Mouse (Mus musculus): ENCODE measurements around the gene Pqlc3.
"Not testable (repeated sequence)": the region's sequence is repeated elsewhere in the genome, so short reads cannot be mapped to it uniquely, and the experiment has no call there.

Gene Pqlc3

GRCm38 (mm10) chr12:16999739-17000497, at the start of gene Pqlc3:
Gene Pqlc3, minus strand, starts transcription at chr12:17000408.
- peak; percentile 91 for DNase-seq

GRCm38 (mm10) chr12:17049796-17050195, 49.6 kb upstream of the Pqlc3 start:
- DNase-seq: no peak

- DNase-seq: no peak
Measured at GRCm38 (mm10) chr12:17048979-17049612, 48.9 kb upstream of the Pqlc3 start.

- no peak for DNase-seq
Measured at GRCm38 (mm10) chr12:17043311-17043710, 43.1 kb upstream of the Pqlc3 start.

- DNase-seq: no peak
Measured at GRCm38 (mm10) chr12:17040567-17040966, 40.4 kb upstream of the Pqlc3 start.

GRCm38 (mm10) chr12:17039415-17039814, 39.2 kb upstream of the Pqlc3 start:
- no peak for DNase-seq

GRCm38 (mm10) chr12:17038246-17038645, 38.0 kb upstream of the Pqlc3 start:
- DNase-seq: no peak

GRCm38 (mm10) chr12:17037053-17037610, 36.9 kb upstream of the Pqlc3 start:
- DNase-seq: no peak

GRCm38 (mm10) chr12:17036532-17036931, 36.3 kb upstream of the Pqlc3 start:
- DNase-seq: no peak

- peak; percentile 28 for DNase-seq
Measured at GRCm38 (mm10) chr12:17035128-17035527, 34.9 kb upstream of the Pqlc3 start.

- DNase-seq: no peak
Measured at GRCm38 (mm10) chr12:17034671-17035070, 34.5 kb upstream of the Pqlc3 start.

GRCm38 (mm10) chr12:17033464-17033841, 33.2 kb upstream of the Pqlc3 start:
- DNase-seq: no peak

- DNase-seq: peak; percentile 74
Measured at GRCm38 (mm10) chr12:17032694-17033463, 32.7 kb upstream of the Pqlc3 start.

GRCm38 (mm10) chr12:17024554-17025110, 24.4 kb upstream of the Pqlc3 start:
- no peak for DNase-seq

- no peak for DNase-seq
Measured at GRCm38 (mm10) chr12:17022145-17022544, 21.9 kb upstream of the Pqlc3 start.

GRCm38 (mm10) chr12:17021125-17021524, 20.9 kb upstream of the Pqlc3 start:
- DNase-seq: not testable (repeated sequence)

GRCm38 (mm10) chr12:17018468-17018867, 18.3 kb upstream of the Pqlc3 start:
- DNase-seq: peak; percentile 52

- DNase-seq: no peak
Measured at GRCm38 (mm10) chr12:17015711-17016110, 15.5 kb upstream of the Pqlc3 start.

- DNase-seq: no peak
Measured at GRCm38 (mm10) chr12:17012067-17012899, 12.1 kb upstream of the Pqlc3 start.

- DNase-seq: peak; percentile 84
Measured at GRCm38 (mm10) chr12:17011100-17011870, 11.1 kb upstream of the Pqlc3 start, which contains the start of gene 2410004P03Rik. Gene 2410004P03Rik, minus strand, starts transcription at chr12:17011727.

- DNase-seq: no peak
Measured at GRCm38 (mm10) chr12:17009466-17009865, 9.3 kb upstream of the Pqlc3 start.
